Mouse (Mus musculus) macrophage (primary cell): Measurements from ENCODE around the gene Erbb3. TPM values are rescaled to one million over a fixed set of nuclear protein-coding genes. Genes with fewer than 3 reads are reported as not detected.

Experiments used
- polyA plus RNA-seq: library from polyadenylated mRNA; stranded (reverse); fragments of 250-400 nt; gene quantifications from 3 replicates; pipeline ENCODE4 v1.2.4, GENCODE M21; 2018; ENCODE audit warnings: inconsistent platforms

The Erbb3 gene
- polyA plus RNA-seq, 1 experiment from 2014 or later = 1.2 TPM

Other genes with a start within 250 kb of the Erbb3 start
- gene Coq10a, start 220.7 kb downstream of the Erbb3 start, polyA plus RNA-seq = 20.5 to 35.2 TPM (median 25.5 TPM) in 3 replicates
- gene Ankrd52, start 212.5 kb downstream of the Erbb3 start, polyA plus RNA-seq = 23.3 to 29.3 TPM (median 26.0 TPM) in 3 replicates
- not detected in 3 replicates for gene Slc39a5, start 188.4 kb downstream of the Erbb3 start, polyA plus RNA-seq
- 44.1 to 130 TPM (median 65.7 TPM) in 3 replicates for gene Nabp2, start 178.2 kb downstream of the Erbb3 start, polyA plus RNA-seq
- gene Rnf41, start 178.0 kb downstream of the Erbb3 start, polyA plus RNA-seq = 26.5 to 35.2 TPM (median 33.6 TPM) in 3 replicates
- gene Smarcc2, start 130.4 kb downstream of the Erbb3 start, polyA plus RNA-seq = 73.6 to 136 TPM (median 74.8 TPM) in 3 replicates
- gene Myl6, start 95.5 kb downstream of the Erbb3 start, polyA plus RNA-seq = 1,390 to 2,190 TPM (median 1,921 TPM) in 3 replicates
- 0.73 to 1.7 TPM (median 1.4 TPM) in 3 replicates for gene Myl6b, start 91.0 kb downstream of the Erbb3 start, polyA plus RNA-seq
- gene Esyt1, start 63.8 kb downstream of the Erbb3 start, polyA plus RNA-seq = 147 to 161 TPM (median 155 TPM) in 3 replicates
- gene Zc3h10, start 41.9 kb downstream of the Erbb3 start, polyA plus RNA-seq = 6.7 to 13.0 TPM (median 9.6 TPM) in 3 replicates
- gene Rpl41, start 40.3 kb downstream of the Erbb3 start, polyA plus RNA-seq = 1,107 to 2,183 TPM (median 2,047 TPM) in 3 replicates
- 45.8 to 148 TPM (median 116 TPM) in 3 replicates for gene Pa2g4, start 23.7 kb downstream of the Erbb3 start, polyA plus RNA-seq
- 865 to 1,089 TPM (median 951 TPM) in 3 replicates for gene Rps26, start 37.1 kb upstream of the Erbb3 start, polyA plus RNA-seq
- gene Ikzf4, start 56.3 kb upstream of the Erbb3 start, polyA plus RNA-seq = not detected in 3 replicates
- gene Suox, start 84.4 kb upstream of the Erbb3 start, polyA plus RNA-seq = 2.9 to 4.7 TPM (median 4.4 TPM) in 3 replicates
- 97.5 to 143 TPM (median 120 TPM) in 3 replicates for gene Rab5b, start 106.6 kb upstream of the Erbb3 start, polyA plus RNA-seq
- gene Pmel, start 114.5 kb upstream of the Erbb3 start, polyA plus RNA-seq = 0.29 to 0.67 TPM (median 0.53 TPM) in 3 replicates
- 13.4 to 29.6 TPM (median 22.8 TPM) in 3 replicates for gene Cdk2, start 115.4 kb upstream of the Erbb3 start, polyA plus RNA-seq
- 3.4 to 9.7 TPM (median 7.0 TPM) in 3 replicates for gene Dgka, start 155.2 kb upstream of the Erbb3 start, polyA plus RNA-seq
- 23.3 to 27.6 TPM (median 27.0 TPM) in 3 replicates for gene Pym1, start 158.2 kb upstream of the Erbb3 start, polyA plus RNA-seq
- gene Mmp19, start 201.3 kb upstream of the Erbb3 start, polyA plus RNA-seq = 18.7 to 24.6 TPM (median 21.3 TPM) in 3 replicates
- gene Dnajc14, start 214.4 kb upstream of the Erbb3 start, polyA plus RNA-seq = 42.1 to 51.3 TPM (median 44.5 TPM) in 3 replicates
- gene Tmem198b, start 214.7 kb upstream of the Erbb3 start, polyA plus RNA-seq = 6.9 to 10.4 TPM (median 9.0 TPM) in 3 replicates
- gene Sarnp, start 227.7 kb upstream of the Erbb3 start, polyA plus RNA-seq = 69.5 to 146 TPM (median 84.3 TPM) in 3 replicates
- gene Ormdl2, start 232.0 kb upstream of the Erbb3 start, polyA plus RNA-seq = 42.2 to 61.4 TPM (median 59.0 TPM) in 3 replicates